Mouse (Mus musculus): Measurements from ENCODE around the gene Eya2. TPM values are rescaled to one million over a fixed set of nuclear protein-coding genes. Genes with fewer than 3 reads are reported as not detected.

The Eya2 gene
- polyA plus RNA-seq, 1 experiment from 2014 or later: 7.8 TPM

- no peak overlapping the region for H3K4me2 ChIP-seq
- H3K27me3 ChIP-seq: peaks cover 58% of the 10 kb centered on the region
- no peak overlapping the region for H3K27ac ChIP-seq
- peaks cover 33% of the 10 kb centered on the region for H3K4me1 ChIP-seq
- no peak overlapping the region for H3K9ac ChIP-seq
- no peak for ATAC-seq (ENCODE audit: low FRiP score)
- H3K4me3 ChIP-seq (replicated peaks): no peak overlapping the region
- H3K9me3 ChIP-seq: no peaks in the 10 kb centered on the region
- H3K36me3 ChIP-seq (replicated peaks): no peaks in the 10 kb centered on the region
- 70% methylated on average over 6 of the region's 6 CpGs for WGBS
Measured at GRCm38 (mm10) chr2:165597536-165597935, 2.7 kb downstream of the Eya2 start.

- Histone ChIP-seq H3K27me3 (peaks cover 53% of the 10 kb centered on the region), H3K27ac (no peak overlapping the region), H3K4me2 (no peak overlapping the region), H3K36me3 (replicated peaks) (no peaks in the 10 kb centered on the region), H3K4me1 (peaks cover 33% of the 10 kb centered on the region), H3K9ac (no peak overlapping the region), H3K9me3 (no peaks in the 10 kb centered on the region), H3K4me3 (replicated peaks) (no peak overlapping the region)
- 49% methylated on average over 5 of the region's 5 CpGs for WGBS
- ATAC-seq (ENCODE audit: low FRiP score): no peak
Measured at GRCm38 (mm10) chr2:165598139-165598538, 3.3 kb downstream of the Eya2 start.

GRCm38 (mm10) chr2:165599566-165599965 is 4.7 kb downstream of the Eya2 start:
- ATAC-seq (ENCODE audit: low FRiP score): no peak
- WGBS: 79% methylated on average over 13 of the region's 13 CpGs
- H3K4me2 ChIP-seq: no peak overlapping the region

GRCm38 (mm10) chr2:165600926-165601325 is 6.1 kb downstream of the Eya2 start:
- Histone ChIP-seq H3K36me3 (replicated peaks) (no peaks in the 10 kb centered on the region), H3K4me2 (no peak overlapping the region), H3K4me1 (peaks cover 32% of the 10 kb centered on the region), H3K9ac (no peak overlapping the region), H3K27ac (no peak overlapping the region), H3K27me3 (peaks cover 25% of the 10 kb centered on the region), H3K9me3 (no peaks in the 10 kb centered on the region), H3K4me3 (replicated peaks) (no peak overlapping the region)
- 48% methylated on average over 13 of the region's 13 CpGs for WGBS
- ATAC-seq (ENCODE audit: low FRiP score): no peak

More at GRCm38 (mm10) chr2:165599566-165599965, 4.7 kb downstream of the Eya2 start:
- H3K9me3 ChIP-seq: no peaks in the 10 kb centered on the region
- H3K27me3 ChIP-seq: peaks cover 39% of the 10 kb centered on the region
- H3K9ac ChIP-seq: no peak overlapping the region
- no peak overlapping the region for H3K4me3 ChIP-seq (replicated peaks)
- H3K36me3 ChIP-seq (replicated peaks): no peaks in the 10 kb centered on the region
- H3K4me1 ChIP-seq: peaks cover 44% of the 10 kb centered on the region
- no peak overlapping the region for H3K27ac ChIP-seq

- no peak overlapping the region for H3K9ac ChIP-seq
- peaks cover 19% of the 10 kb centered on the region for H3K27me3 ChIP-seq
- H3K4me3 ChIP-seq (replicated peaks): no peak overlapping the region
- no peak for ATAC-seq (ENCODE audit: low FRiP score)
- H3K36me3 ChIP-seq (replicated peaks): no peaks in the 10 kb centered on the region
- H3K4me1 ChIP-seq: peaks cover 28% of the 10 kb centered on the region
- no peak overlapping the region for H3K27ac ChIP-seq
- H3K4me2 ChIP-seq: no peak overlapping the region
- 53% methylated on average over 8 of the region's 8 CpGs for WGBS
- no peaks in the 10 kb centered on the region for H3K9me3 ChIP-seq
Measured at GRCm38 (mm10) chr2:165601605-165602004, 6.8 kb downstream of the Eya2 start.

GRCm38 (mm10) chr2:165603775-165604174 is 8.9 kb downstream of the Eya2 start:
- no peaks in the 10 kb centered on the region for H3K36me3 ChIP-seq (replicated peaks)
- no peak overlapping the region for H3K4me2 ChIP-seq
- peaks cover 16% of the 10 kb centered on the region for H3K4me1 ChIP-seq
- 47% methylated on average over 8 of the region's 8 CpGs for WGBS
- ATAC-seq (ENCODE audit: low FRiP score): no peak
- no peaks in the 10 kb centered on the region for H3K27me3 ChIP-seq
- no peak overlapping the region for H3K4me3 ChIP-seq (replicated peaks)
- no peaks in the 10 kb centered on the region for H3K9me3 ChIP-seq
- no peak overlapping the region for H3K9ac ChIP-seq
- no peak overlapping the region for H3K27ac ChIP-seq

GRCm38 (mm10) chr2:165611551-165612253 is 16.9 kb downstream of the Eya2 start:
- Histone ChIP-seq H3K27ac (no peak overlapping the region), H3K27me3 (no peaks in the 10 kb centered on the region), H3K9me3 (no peaks in the 10 kb centered on the region), H3K36me3 (replicated peaks) (no peaks in the 10 kb centered on the region), H3K4me3 (replicated peaks) (no peak overlapping the region), H3K9ac (no peak overlapping the region), H3K4me1 (no peaks in the 10 kb centered on the region), H3K4me2 (no peak overlapping the region)
- WGBS: 87% methylated on average over 7 of the region's 7 CpGs
- no peak for ATAC-seq (ENCODE audit: low FRiP score)

- WGBS: 75% methylated on average over 13 of the region's 13 CpGs
- H3K27me3 ChIP-seq: no peaks in the 10 kb centered on the region
- ATAC-seq (ENCODE audit: low FRiP score): no peak
- no peak overlapping the region for H3K9ac ChIP-seq
- H3K4me1 ChIP-seq: no peaks in the 10 kb centered on the region
- no peaks in the 10 kb centered on the region for H3K9me3 ChIP-seq
- no peaks in the 10 kb centered on the region for H3K36me3 ChIP-seq (replicated peaks)
- H3K4me2 ChIP-seq: no peak overlapping the region
- no peak overlapping the region for H3K27ac ChIP-seq
- no peak overlapping the region for H3K4me3 ChIP-seq (replicated peaks)
Measured at GRCm38 (mm10) chr2:165613741-165614339, 19.0 kb downstream of the Eya2 start.

- Histone ChIP-seq H3K36me3 (replicated peaks) (no peaks in the 10 kb centered on the region), H3K27me3 (no peaks in the 10 kb centered on the region), H3K4me2 (no peak overlapping the region), H3K9me3 (no peaks in the 10 kb centered on the region), H3K4me1 (peaks cover 2% of the 10 kb centered on the region; the same call in 1 of the 2 replicates), H3K27ac (no peak overlapping the region), H3K9ac (no peak overlapping the region), H3K4me3 (replicated peaks) (no peak overlapping the region)
- WGBS: 89% methylated on average over 2 of the region's 2 CpGs
- no peak for ATAC-seq (ENCODE audit: low FRiP score)
Measured at GRCm38 (mm10) chr2:165621488-165621887, 26.7 kb downstream of the Eya2 start.

- no peak for ATAC-seq (ENCODE audit: low FRiP score)
- Histone ChIP-seq H3K27me3 (no peaks in the 10 kb centered on the region), H3K4me3 (replicated peaks) (no peak overlapping the region), H3K27ac (no peak overlapping the region), H3K4me1 (peaks cover 7% of the 10 kb centered on the region; the same call in 1 of the 2 replicates), H3K9me3 (no peaks in the 10 kb centered on the region), H3K9ac (no peak overlapping the region), H3K4me2 (no peak overlapping the region), H3K36me3 (replicated peaks) (no peaks in the 10 kb centered on the region)
- WGBS: 75% methylated on average over 3 of the region's 3 CpGs
Measured at GRCm38 (mm10) chr2:165622596-165622995, 27.8 kb downstream of the Eya2 start.

- no peak overlapping the region for H3K9ac ChIP-seq
- peaks cover 8% of the 10 kb centered on the region; the same call in 1 of the 2 replicates for H3K4me1 ChIP-seq
- H3K4me3 ChIP-seq (replicated peaks): no peak overlapping the region
- 78% methylated on average over 6 of the region's 6 CpGs for WGBS
- H3K27me3 ChIP-seq: peaks cover 1% of the 10 kb centered on the region; the same call in 1 of the 2 replicates
- ATAC-seq (ENCODE audit: low FRiP score): no peak
- H3K27ac ChIP-seq: peak overlapping the region; percentile 25; the same call in 1 of the 2 replicates
- no peak overlapping the region for H3K4me2 ChIP-seq
- no peaks in the 10 kb centered on the region for H3K36me3 ChIP-seq (replicated peaks)
- no peaks in the 10 kb centered on the region for H3K9me3 ChIP-seq
Measured at GRCm38 (mm10) chr2:165626826-165627225, 32.0 kb downstream of the Eya2 start.

- no peak for ATAC-seq (ENCODE audit: low FRiP score)
- peaks cover 12% of the 10 kb centered on the region for H3K4me1 ChIP-seq
- H3K36me3 ChIP-seq (replicated peaks): no peaks in the 10 kb centered on the region
- no peak overlapping the region for H3K4me3 ChIP-seq (replicated peaks)
- H3K27me3 ChIP-seq: peaks cover 4% of the 10 kb centered on the region; the same call in 1 of the 2 replicates
- no peak overlapping the region for H3K9ac ChIP-seq
- H3K27ac ChIP-seq: no peak overlapping the region
- 70% methylated on average over 6 of the region's 6 CpGs for WGBS
- no peak overlapping the region for H3K4me2 ChIP-seq
- H3K9me3 ChIP-seq: no peaks in the 10 kb centered on the region
Measured at GRCm38 (mm10) chr2:165627974-165628373, 33.1 kb downstream of the Eya2 start.

- WGBS: 64% methylated on average over 8 of the region's 8 CpGs
- no peaks in the 10 kb centered on the region for H3K36me3 ChIP-seq (replicated peaks)
- no peaks in the 10 kb centered on the region for H3K9me3 ChIP-seq
- H3K4me3 ChIP-seq (replicated peaks): no peak overlapping the region
- H3K4me1 ChIP-seq: peaks cover 19% of the 10 kb centered on the region
- ATAC-seq (ENCODE audit: low FRiP score): no peak
- H3K27me3 ChIP-seq: peaks cover 4% of the 10 kb centered on the region; the same call in 1 of the 2 replicates
- H3K27ac ChIP-seq: no peak overlapping the region
- no peak overlapping the region for H3K9ac ChIP-seq
- no peak overlapping the region for H3K4me2 ChIP-seq
Measured at GRCm38 (mm10) chr2:165629900-165630299, 35.1 kb downstream of the Eya2 start.

Data from forebrain, embryonic 12.5 days (tissue).